Mouse (Mus musculus) fat pad, adult 2 months (tissue): ENCODE results near the gene Lcor.

ENCODE experiments used
- DNase-seq: peaks from one replicate; pipeline ENCODE4 v3.0.0-alpha.2; 2011; ENCODE audit warnings: low read depth, low spot score; ENCODE audit errors: extremely low read depth

Lcor gene

DNA sequence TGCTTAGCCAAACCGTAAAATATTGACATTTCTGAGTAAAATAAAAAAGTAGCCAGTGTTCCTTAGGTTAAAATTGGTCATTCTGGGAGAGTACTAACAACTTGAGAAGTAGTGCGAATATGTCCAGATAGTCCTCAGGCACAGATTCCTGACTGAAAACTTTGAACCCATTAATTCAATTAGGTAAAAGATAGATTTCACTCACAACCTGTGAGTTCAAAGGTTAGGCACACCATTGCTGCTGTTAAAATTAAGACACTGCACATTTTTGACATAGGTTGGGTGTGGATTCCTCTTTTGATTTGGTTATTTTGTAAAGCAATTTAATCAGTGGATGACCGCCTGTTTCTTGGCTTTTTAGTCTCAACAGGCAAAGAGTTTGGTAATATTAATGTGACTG lies 78.4 kb downstream of the Lcor start:
- no peak for DNase-seq

DNA sequence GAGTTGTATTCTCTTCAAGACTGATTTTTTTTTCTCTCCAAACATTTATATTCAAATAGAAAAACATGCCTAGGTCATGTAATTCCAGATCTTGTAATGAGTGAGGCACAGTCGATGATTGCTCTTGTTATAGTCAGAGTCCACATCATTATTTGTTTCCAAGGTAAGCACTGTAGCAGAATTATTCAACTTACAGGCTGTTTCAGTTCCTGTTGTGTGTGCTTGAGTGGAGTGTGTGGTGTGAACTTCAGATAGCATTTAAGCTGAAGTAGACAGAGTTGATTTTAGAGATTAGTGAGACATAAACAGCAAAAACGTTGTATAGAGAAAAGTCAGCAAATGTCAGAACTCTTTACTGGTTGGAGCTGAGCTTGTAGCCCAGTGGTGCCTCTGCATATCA lies 86.4 kb downstream of the Lcor start:
- DNase-seq, result no peak

DNA sequence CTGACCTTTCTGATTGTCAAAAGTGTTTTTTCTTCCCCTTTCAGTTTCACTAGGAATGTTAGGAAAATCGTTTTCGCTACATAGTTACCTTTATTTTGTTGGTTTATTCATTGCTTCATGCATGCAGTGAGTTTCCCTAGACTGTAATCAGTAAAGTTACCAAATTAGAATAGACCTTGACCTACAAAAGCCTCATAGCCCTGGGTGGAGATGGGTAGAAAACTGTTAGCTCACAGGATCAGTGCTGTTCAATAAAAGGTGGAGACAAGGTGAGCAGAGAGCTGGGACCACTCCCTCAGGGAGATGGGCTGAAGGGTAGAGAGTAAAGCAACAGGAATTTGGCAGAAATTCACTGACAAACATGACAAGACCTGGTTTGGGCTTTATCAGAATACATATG lies 91.3 kb downstream of the Lcor start:
- no peak for DNase-seq

DNA sequence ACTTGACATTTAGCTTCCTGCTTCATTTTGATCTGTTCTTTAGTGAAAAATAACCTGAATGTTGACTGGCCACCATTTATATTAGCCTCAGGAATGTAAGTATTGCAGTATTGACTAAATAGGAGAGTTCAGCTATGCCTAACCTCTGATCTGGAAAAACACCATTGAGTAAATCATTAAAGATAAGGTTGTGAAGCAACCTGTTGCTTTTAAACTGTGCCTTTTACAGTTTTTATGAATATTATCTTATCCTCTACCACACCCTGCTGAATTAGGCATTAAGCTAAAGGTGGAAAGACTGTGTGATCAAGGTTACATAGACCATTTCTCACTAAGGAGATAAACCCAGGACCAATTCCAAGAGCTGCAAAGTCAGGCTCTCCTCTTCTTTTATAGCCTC lies 95.1 kb downstream of the Lcor start:
- DNase-seq, result no peak

DNA sequence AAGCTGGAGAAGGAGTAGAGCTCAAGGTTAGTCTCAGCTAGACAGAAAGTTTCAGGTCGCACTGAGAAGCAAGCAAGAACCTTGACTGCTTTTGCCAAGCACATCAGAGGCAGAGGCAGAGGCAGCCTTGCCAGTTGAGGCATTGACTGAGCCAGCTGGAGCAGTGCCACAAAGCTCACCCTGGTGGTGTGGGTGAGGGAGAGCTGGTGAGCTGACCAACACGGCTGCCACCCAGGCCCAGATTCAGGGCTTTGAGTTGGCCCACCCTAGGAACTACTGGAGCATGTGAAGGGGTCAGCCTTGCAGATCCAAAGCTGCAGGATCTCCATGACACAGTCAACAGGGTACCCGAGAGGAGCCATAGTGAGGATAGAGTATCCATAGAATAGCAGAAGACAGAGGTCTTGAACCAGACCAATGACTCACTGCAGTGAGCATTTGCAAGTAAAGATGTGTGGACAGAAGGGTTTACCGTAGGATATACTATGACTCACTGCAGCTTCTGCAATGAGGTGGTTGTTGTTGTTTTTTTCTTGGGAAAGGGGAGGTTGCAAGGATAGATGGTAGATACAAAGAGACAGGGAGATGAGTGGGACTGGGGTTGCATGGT lies 97.0 kb downstream of the Lcor start:
- DNase-seq, result no peak

DNA sequence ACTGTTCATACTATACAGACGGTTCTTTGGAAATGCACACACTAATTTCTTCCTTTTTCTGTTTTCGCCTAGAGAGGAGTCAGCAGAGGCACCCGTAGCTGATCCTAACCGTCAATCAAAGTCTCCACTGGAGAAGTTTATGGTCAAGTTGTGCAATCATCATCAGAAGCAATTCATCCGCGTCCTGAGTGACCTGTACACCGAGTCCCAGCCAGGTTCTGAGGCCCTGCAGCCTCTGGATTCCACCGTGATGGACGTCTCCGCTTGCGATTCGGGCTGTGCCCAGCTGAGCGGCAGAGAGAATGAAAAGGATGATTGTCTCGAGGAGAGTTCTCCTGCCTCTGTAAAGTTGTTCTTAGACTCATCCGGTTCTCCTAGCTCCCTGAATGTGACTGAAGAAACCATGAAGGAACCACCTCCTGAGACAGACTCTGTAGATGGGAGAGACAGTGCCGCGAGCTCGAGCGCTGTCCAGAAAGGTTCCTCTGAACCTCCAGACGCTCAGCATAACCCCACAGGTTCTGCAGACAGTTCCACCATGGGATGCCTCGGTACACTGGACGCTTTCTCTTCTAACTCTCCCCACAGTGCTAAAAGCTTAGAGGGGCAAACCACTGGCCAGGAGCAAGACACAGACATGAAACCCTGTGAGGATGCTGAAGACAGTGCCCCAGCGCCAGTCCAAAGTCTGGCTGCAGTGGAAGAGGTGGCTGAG lies 99.4 kb downstream of the Lcor start, which contains the start of gene Gm340:
TSS of gene Gm340 (plus strand) at position 665 of the 715 bp plus-strand sequence.
- DNase-seq, result no peak

DNA sequence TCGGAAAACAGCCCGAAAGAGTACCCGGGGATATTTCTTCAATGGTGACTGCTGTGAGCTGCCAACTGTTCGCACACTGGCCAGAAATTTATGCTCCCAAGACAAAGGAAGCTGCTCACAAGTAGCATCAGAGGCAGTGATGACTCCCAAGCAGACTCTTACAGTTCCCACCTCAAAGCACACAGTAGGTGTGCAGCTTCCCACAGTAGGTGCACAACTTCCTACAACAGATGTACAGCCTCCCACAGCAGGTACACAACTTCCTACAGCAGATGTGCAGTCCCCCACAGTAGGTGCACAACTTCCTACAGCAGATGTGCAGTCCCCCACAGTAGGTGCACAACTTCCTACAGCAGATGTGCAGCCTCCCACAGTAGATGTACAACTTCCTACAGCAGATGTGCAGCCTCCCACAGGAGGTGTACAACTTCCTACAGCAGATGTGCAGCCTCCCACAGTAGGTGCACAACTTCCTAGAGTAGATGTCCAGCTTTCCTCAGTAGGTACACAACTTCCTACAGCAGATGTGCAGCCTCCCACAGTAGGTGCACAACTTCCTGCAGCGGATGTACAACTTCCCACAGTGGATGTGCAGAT lies 100.6 kb downstream of the Lcor start:
- no peak for DNase-seq

DNA sequence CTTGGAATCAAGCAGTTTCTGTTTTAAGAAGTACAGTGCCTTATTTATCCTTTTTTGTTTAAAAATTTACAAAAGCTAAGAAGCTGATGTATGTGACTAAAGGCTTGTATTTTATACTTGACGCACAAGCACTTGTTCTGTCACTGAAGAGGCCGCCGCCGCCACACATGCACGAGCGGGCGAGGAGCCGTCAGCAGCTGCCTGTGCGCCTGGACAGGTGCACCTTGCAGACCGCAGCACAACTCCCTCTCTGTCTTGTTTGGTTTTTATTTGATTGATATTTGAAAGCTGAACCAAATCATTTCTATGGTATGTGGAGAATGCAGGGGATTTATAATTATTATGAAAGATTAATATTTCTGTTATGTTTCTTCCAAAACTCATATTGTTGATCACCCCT lies 104.3 kb downstream of the Lcor start:
- DNase-seq, result no peak

DNA sequence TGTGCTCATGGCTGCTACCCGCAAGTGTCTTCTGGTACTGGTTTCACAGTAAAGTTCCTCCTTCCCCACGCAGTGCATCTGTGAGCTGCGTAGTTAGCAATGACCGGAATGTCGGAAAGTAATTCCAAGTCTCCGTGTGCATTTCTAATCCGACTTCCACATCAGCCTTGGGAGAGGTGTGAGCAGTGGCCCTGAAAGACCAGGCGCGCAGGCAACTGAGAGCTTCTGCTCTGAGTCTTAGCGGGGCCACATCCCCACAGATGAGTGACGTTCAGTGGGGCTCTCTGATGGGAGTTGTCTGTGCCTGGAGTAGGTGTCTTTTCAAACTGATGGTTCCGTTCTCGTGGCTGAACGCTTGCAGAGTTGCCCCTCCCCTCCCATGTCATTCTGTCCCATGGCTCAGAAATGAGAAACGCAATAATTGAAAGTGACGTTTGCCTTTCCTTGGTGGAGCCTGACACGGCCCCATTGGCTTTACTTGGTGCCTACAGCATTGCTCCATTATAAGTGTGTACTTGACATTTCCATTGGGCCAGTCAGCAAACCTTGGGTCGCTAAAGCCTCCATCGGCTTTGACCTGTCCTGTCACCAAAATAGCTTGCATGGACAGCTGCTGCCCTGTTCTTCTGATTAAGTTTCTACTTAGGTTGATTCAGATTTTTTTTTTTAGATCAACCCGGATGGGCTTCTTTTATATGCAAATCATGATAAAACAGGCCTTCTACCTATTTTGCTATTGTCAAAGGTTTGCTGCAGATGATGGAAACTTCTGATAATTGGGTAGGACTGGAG lies 105.2 kb downstream of the Lcor start:
- no peak for DNase-seq

DNA sequence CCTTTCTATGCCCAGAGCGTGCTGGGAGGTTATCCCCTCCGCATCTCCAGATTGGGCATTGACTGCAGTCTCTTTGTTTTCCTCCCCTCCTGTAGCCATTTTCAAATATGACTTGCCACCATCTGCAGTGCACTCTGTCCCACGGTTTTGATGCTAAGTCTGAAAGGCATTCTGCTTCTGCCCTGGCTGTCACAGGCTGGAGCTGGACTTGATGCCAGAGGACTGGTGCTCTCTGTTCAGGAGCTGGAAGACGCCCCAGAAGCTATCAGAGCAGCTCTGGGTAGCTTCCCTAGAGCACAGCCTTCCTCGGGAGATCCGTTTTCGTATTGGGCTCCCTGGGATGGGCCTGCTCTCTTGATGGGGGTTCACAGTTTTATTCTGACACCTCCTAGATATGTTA lies 106.6 kb downstream of the Lcor start:
- DNase-seq, result no peak

DNA sequence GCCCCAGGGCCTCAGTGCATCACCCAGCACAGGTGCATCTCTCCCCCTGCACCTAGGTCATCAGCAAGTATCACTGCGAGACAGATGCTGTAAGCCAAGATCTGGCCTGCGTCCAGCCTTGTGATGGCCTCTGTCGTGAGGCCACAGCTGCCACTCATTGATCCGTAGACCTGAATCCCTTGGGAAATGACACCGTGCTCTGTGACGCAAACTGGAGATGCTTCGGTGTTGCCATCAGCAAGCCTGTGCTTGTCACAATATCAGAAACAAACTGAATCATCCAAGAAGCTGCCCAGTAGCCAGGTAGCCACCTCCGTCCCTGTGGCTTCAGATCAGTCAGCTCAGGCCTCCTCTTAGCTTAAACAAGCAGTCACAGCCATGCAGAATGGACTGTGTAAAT lies 107.2 kb downstream of the Lcor start:
- no peak for DNase-seq

DNA sequence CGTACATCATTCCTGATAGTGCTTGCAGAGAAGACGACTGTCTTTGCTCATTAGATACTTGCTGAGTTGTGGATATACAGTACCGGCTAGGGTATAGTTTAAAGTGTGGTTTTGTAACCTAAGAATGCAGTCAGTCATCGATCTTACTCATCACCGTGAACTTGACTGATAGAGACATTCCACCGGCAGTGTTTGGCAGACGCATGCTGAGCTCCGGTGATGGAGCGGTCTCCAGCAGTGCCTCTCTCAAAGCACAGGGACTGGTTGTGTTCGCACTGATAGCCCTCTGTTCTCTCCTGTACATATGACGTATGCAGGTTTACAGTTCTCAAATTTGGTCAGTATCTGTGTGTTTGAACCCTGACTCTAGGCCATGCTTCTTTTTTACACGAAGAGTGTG lies 109.4 kb downstream of the Lcor start:
- DNase-seq, result no peak

DNA sequence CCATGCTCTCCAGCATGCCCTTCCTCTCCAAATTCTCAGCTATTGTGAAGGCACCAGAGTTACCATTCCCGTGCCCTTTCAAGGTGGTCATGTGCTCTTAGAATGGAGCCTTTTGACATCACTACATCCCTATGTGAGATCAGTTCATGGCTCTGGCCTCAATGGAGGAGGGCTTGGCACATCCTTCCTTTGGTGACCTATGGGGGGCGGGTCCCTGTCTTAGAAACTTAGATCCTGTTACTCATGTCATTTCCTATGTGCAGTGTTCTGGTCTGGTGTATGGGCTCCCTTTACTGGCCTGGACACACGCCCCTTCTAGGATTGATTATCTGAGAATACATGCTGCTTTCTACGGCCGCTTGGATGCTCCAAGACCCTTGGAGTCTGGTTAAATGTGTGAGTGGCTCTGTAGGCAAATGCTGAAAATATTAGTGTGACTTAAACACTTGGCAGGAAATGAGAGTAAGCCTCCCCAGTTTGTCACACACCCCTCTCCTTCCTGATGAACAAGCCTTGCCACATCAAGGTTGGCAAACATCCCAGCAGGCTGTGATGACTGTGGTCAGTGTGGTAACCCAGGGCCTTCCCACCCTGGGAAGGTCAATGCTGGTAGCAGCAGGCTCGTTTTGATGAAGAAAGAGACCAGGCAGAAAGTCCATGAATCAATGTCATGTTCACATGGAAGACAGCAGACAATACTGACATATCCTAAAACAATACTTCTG lies 114.9 kb downstream of the Lcor start:
- peak; percentile 40 for DNase-seq

DNA sequence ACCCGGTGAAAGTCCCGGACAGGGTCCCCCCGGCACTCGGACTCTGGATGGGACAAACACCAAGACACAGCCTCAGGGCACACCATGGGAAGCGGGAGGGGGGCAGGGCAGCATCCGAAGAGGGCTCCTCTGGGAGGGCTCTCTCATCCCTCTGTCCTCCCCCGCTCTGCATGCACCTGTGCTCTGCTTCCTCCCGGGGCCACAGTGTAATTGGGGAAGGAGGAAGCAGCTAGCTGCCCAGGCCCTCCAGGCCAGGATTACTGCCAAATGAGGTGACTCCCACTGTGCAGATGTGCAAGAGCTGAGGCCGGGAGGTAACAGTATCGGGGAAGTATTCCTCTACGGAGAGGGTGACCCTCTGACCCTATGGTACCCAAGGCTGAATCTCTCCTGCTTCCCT lies 118.2 kb downstream of the Lcor start:
- no peak for DNase-seq

DNA sequence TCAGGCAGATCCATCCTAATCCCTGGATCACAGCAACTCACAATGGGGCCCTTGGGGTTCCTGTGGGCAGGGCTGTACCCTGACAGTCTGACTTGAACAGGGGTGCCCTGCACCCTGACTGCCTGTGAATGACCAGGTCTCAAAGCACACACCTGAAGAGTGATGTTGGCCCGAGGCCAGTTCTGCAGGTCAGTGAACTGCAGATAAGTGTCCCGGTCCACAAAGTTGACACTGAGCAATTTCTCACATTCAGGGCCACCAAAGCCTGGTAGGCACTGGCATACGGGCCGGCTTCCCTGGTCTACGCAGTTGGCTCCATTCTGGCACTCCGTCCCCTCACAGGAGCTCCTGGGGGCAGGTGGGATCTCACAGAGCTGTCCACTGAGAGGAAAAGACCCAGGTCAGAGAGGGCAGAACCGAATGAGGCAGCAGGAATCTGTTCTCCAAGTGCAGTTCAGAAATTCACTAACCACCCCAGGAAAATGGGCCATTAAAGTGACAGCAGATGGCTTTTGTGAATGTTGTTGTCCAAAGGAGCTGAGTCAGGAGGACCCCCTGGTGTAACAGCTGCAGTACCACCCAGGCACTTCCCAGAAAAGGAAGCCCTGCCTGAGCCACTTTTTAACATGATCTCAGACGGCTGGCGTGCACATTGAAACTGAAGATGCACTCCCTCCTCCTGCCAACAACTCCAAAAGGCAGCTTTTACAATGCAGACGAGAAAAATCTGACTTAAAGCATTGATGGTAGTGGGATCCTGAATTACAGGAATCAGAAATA lies 124.0 kb downstream of the Lcor start:
- no peak for DNase-seq

DNA sequence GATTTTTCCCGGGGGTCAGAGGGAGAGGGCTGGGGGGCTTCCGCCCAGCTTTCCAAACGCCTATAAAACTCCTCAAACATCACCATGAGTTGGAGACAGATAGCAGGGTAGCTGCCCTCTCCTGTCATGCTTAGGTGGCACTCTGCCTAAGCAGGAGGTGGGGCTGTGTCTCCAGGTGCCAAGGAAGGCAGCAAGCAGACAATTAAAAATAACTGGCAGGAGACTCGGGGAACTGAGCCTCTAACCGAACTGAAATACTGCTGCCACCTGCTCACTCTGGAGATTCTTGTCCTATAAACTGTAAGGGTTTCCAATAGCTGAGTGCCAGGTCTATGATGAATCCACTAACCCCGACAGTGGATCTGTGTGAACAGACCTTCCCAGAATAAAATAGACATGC lies 129.2 kb downstream of the Lcor start:
- no peak for DNase-seq
